Mouse (Mus musculus) cortical plate, adult 2 months (tissue): ENCODE results near the gene Srd5a3. TPM values are rescaled to one million over a fixed set of nuclear protein-coding genes. Genes with fewer than 3 reads are reported as not detected.

ENCODE experiments used
- H3K27ac ChIP-seq: fragments of 200-500 bp; 2 replicates; pipeline ENCODE4 v1.5.1; 2012; ENCODE audit warnings: low read length, control low read depth, inconsistent platforms; ENCODE audit not compliant: insufficient read depth
- H3K4me1 ChIP-seq: fragments of 200-500 bp; 2 replicates; pipeline ENCODE4 v1.6.1; 2011; ENCODE audit warnings: low read length; ENCODE audit not compliant: control insufficient read depth, insufficient read depth
- H3K4me3 ChIP-seq: fragments of 200-500 bp; 2 replicates; pipeline ENCODE4 v1.5.1; 2011; ENCODE audit warnings: mild to moderate bottlenecking, low read length, control low read depth; ENCODE audit not compliant: insufficient read depth
- CTCF ChIP-seq: fragments of 200-500 bp; IDR thresholded peaks from 2 replicates; pipeline ENCODE4 v1.5.1; 2011; ENCODE audit warnings: mild to moderate bottlenecking, control low read depth, low read length; ENCODE audit not compliant: insufficient read depth; ENCODE audit errors: extremely low read depth
- POLR2A ChIP-seq: fragments of 200-500 bp; IDR thresholded peaks from 2 replicates; pipeline ENCODE4 v1.6.1; 2011; ENCODE audit warnings: mild to moderate bottlenecking, low read length, control low read depth; ENCODE audit not compliant: insufficient read depth; ENCODE audit errors: extremely low read depth
- polyA plus RNA-seq: library from polyadenylated mRNA; depleted of rRNA; stranded (reverse); fragments of >200 nt; gene quantifications from 2 replicates; pipeline ENCODE4 v1.2.3, GENCODE M21; 2012

The Srd5a3 gene
- polyA plus RNA-seq, 1 experiment: 26.6 TPM

- Histone ChIP-seq H3K4me1 (no peaks in the 10 kb centered on the region), H3K4me3 (no peak overlapping the region), H3K27ac (no peak overlapping the region)
- TF ChIP-seq CTCF (0 out of 2 replicates have a peak, but pooled peaks have one; percentile 9), POLR2A (no peak)
Observed at GRCm38 (mm10) chr5:76130292-76130691, 9.8 kb upstream of the Srd5a3 start.

- Histone ChIP-seq H3K4me3 (no peak overlapping the region), H3K4me1 (no peaks in the 10 kb centered on the region), H3K27ac (no peak overlapping the region; the same call in 1 of the 2 replicates)
- TF ChIP-seq POLR2A: no peak
- TF ChIP-seq CTCF: no peak
Observed at GRCm38 (mm10) chr5:76131990-76132389, 8.1 kb upstream of the Srd5a3 start.

- no peaks in the 10 kb centered on the region; the same call in 1 of the 2 replicates for H3K4me1 ChIP-seq
- no peak overlapping the region for H3K4me3 ChIP-seq
- no peak for TF ChIP-seq POLR2A
- TF ChIP-seq CTCF: no peak
- H3K27ac ChIP-seq: no peak overlapping the region
Observed at GRCm38 (mm10) chr5:76135644-76136043, 4.4 kb upstream of the Srd5a3 start.

- H3K27ac ChIP-seq: no peak overlapping the region
- no peaks in the 10 kb centered on the region; the same call in 1 of the 2 replicates for H3K4me1 ChIP-seq
- TF ChIP-seq POLR2A: no peak
- no peak for TF ChIP-seq CTCF
- H3K4me3 ChIP-seq: no peak overlapping the region
Observed at GRCm38 (mm10) chr5:76136271-76136670, 3.8 kb upstream of the Srd5a3 start.

- H3K4me3 ChIP-seq: no peak overlapping the region
- no peak overlapping the region for H3K27ac ChIP-seq
- no peak for TF ChIP-seq CTCF
- no peak for TF ChIP-seq POLR2A
- H3K4me1 ChIP-seq: no peaks in the 10 kb centered on the region; the same call in 1 of the 2 replicates
Observed at GRCm38 (mm10) chr5:76137586-76137985, 2.5 kb upstream of the Srd5a3 start.

GRCm38 (mm10) chr5:76138071-76138470 lies 2.0 kb upstream of the Srd5a3 start:
- Histone ChIP-seq H3K4me1 (no peaks in the 10 kb centered on the region; the same call in 1 of the 2 replicates), H3K4me3 (no peak overlapping the region), H3K27ac (no peak overlapping the region)
- TF ChIP-seq POLR2A: no peak
- no peak for TF ChIP-seq CTCF

- no peak overlapping the region for H3K27ac ChIP-seq
- TF ChIP-seq CTCF (no peak), POLR2A (no peak)
- no peaks in the 10 kb centered on the region; the same call in 1 of the 2 replicates for H3K4me1 ChIP-seq
- no peak overlapping the region for H3K4me3 ChIP-seq
Observed at GRCm38 (mm10) chr5:76138512-76138911, 1.6 kb upstream of the Srd5a3 start.

GRCm38 (mm10) chr5:76139171-76139671 lies 850 bp upstream of the Srd5a3 start:
- Histone ChIP-seq H3K4me3 (no peak overlapping the region; the same call in 1 of the 2 replicates), H3K27ac (no peak overlapping the region), H3K4me1 (no peaks in the 10 kb centered on the region; the same call in 1 of the 2 replicates)
- no peak for TF ChIP-seq POLR2A
- no peak for TF ChIP-seq CTCF

- no peak overlapping the region for H3K27ac ChIP-seq
- H3K4me3 ChIP-seq: peak overlapping the region; percentile 74
- no peaks in the 10 kb centered on the region; the same call in 1 of the 2 replicates for H3K4me1 ChIP-seq
- TF ChIP-seq POLR2A: no peak
- no peak for TF ChIP-seq CTCF
Observed at GRCm38 (mm10) chr5:76140730-76141066, 627 bp downstream of the Srd5a3 start.

GRCm38 (mm10) chr5:76143356-76143755 lies 3.3 kb downstream of the Srd5a3 start:
- Histone ChIP-seq H3K27ac (no peak overlapping the region), H3K4me1 (no peaks in the 10 kb centered on the region; the same call in 1 of the 2 replicates), H3K4me3 (no peak overlapping the region)
- no peak for TF ChIP-seq CTCF
- no peak for TF ChIP-seq POLR2A

- TF ChIP-seq CTCF: no peak
- no peak for TF ChIP-seq POLR2A
- H3K4me3 ChIP-seq: no peak overlapping the region
- no peak overlapping the region for H3K27ac ChIP-seq
- no peaks in the 10 kb centered on the region for H3K4me1 ChIP-seq
Observed at GRCm38 (mm10) chr5:76146401-76146800, 6.3 kb downstream of the Srd5a3 start.
